Mouse (Mus musculus) limb, embryonic 12.5 days (tissue): ENCODE measurements around the gene Nppb. TPM values are rescaled to one million over a fixed set of nuclear protein-coding genes. Genes with fewer than 3 reads are reported as not detected.

ENCODE experiments used
- ATAC-seq: fragments of 200-750 bp; cut with Nextera tagmentation; 2 replicates; pipeline ENCODE4 v1.8.0; 2017; ENCODE audit warnings: low read depth, moderate TSS enrichment; ENCODE audit not compliant: insufficient number of reproducible peaks, insufficient read depth, low FRiP score, low TSS enrichment
- H3K27ac ChIP-seq: fragments of 300-500 bp; sonication (generic); 2 replicates; pipeline ENCODE4 v1.5.1; 2016; ENCODE audit warnings: mild to moderate bottlenecking, moderate library complexity
- H3K27me3 ChIP-seq: fragments of 300-500 bp; sonication (generic); 2 replicates; pipeline ENCODE4 v1.6.1; 2016; ENCODE audit warnings: mild to moderate bottlenecking, moderate library complexity
- H3K36me3 ChIP-seq: fragments of 300-500 bp; sonication (generic); 2 replicates; pipeline ENCODE4 v1.6.1; 2016; ENCODE audit warnings: mild to moderate bottlenecking, moderate library complexity
- H3K4me1 ChIP-seq: fragments of 300-500 bp; sonication (generic); replicated peaks from 2 replicates; pipeline ENCODE4 v1.6.1; 2016
- H3K4me2 ChIP-seq: fragments of 300-500 bp; sonication (generic); 2 replicates; pipeline ENCODE4 v1.6.1; 2016; ENCODE audit warnings: mild to moderate bottlenecking, moderate library complexity
- H3K4me3 ChIP-seq: fragments of 300-500 bp; sonication (generic); replicated peaks from 2 replicates; pipeline ENCODE4 v1.5.1; 2016; ENCODE audit warnings: mild to moderate bottlenecking
- H3K9ac ChIP-seq: fragments of 300-500 bp; sonication (generic); replicated peaks from 2 replicates; pipeline ENCODE4 v1.6.1; 2016; ENCODE audit warnings: mild to moderate bottlenecking, moderate library complexity
- H3K9me3 ChIP-seq: fragments of 300-500 bp; sonication (generic); 2 replicates; pipeline ENCODE4 v1.6.1; 2016; ENCODE audit warnings: mild to moderate bottlenecking, moderate library complexity
- WGBS: fragments of 180-500 bp; shearing (Covaris S2); methylation state at CpG from one replicate; pipeline ENCODE4 v1.1.7; 2016; 5-methylcytosine and 5-hydroxymethylcytosine counted together
- polyA plus RNA-seq: library from polyadenylated mRNA; unstranded; fragments of >200 nt; fragmentation: Nextera tagmentation; extraction: Ambion mirVana; gene quantifications from 2 replicates; pipeline ENCODE4 v1.2.1, GENCODE M21; 2016

Gene Nppb
- polyA plus RNA-seq, 1 experiment from 2014 or later, result not detected

DNA sequence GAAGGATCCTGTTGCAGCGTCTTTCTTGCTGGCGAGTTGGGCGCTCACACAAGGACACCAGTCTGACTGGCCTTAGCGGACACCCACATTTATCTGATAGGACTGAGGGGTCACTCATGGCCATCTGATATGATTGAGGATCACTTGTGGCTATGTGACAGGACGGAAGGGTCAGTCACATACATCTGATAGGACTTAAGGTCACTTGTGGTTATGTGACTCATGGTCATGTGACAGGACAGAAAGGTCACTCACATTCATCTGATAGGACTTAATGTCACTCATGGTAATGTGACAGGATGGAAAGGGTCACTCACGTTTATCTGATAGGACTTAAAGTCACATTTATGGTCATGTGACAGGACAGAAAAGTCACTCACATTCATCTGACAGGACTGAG is 7.2 kb upstream of the Nppb start:
- Histone ChIP-seq H3K4me2 (no peak overlapping the region), H3K9ac (no peak overlapping the region), H3K9me3 (0 out of 2 replicates have a peak, but pooled peaks cover 8% of the 10 kb centered on the region), H3K27ac (no peak overlapping the region), H3K27me3 (no peaks in the 10 kb centered on the region), H3K4me1 (no peaks in the 10 kb centered on the region), H3K36me3 (no peaks in the 10 kb centered on the region), H3K4me3 (no peak overlapping the region)
- 86% methylated on average over 6 of the region's 6 CpGs for WGBS
- ATAC-seq, result no peak

GRCm38 (mm10) chr4:147979441-147979860 is 6.1 kb upstream of the Nppb start:
- Histone ChIP-seq H3K36me3 (no peaks in the 10 kb centered on the region), H3K27ac (no peak overlapping the region), H3K9ac (no peak overlapping the region), H3K27me3 (no peaks in the 10 kb centered on the region), H3K4me2 (no peak overlapping the region), H3K4me3 (no peak overlapping the region), H3K9me3 (0 out of 2 replicates have a peak, but pooled peaks cover 8% of the 10 kb centered on the region), H3K4me1 (no peaks in the 10 kb centered on the region)
- WGBS, result 85% methylated on average over 7 of the region's 7 CpGs
- no peak for ATAC-seq

DNA sequence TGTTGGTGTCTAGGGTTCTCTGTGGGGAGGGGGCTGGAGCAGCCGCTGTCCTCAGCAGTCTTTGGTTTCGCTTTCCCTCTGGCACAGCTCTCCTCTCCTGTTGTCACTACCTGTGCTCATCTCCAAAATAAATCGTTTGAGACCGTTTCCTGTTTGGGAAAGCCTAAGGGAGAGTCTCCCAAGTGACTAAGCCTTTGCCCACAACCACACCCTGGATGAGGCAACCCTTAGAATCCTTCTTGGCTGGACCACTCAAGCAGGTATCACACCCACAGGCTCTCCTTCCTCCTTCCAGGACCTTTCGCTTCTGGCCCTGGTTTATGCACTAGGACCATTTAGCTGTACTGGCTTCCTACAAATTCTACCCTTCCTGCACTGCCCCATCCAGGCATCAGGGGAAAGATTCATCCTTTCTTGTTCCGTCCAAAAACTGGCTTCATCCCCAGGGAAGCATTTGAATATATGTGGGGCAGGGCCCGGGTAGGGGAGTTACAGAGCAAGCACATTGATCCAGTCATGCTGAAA is 8.0 kb downstream of the Nppb start:
- Histone ChIP-seq H3K9me3 (no peaks in the 10 kb centered on the region), H3K27ac (no peak overlapping the region), H3K27me3 (no peaks in the 10 kb centered on the region), H3K9ac (no peak overlapping the region), H3K4me2 (no peak overlapping the region), H3K4me1 (no peaks in the 10 kb centered on the region), H3K4me3 (no peak overlapping the region), H3K36me3 (no peaks in the 10 kb centered on the region)
- WGBS, result 67% methylated on average over 7 of the region's 7 CpGs
- no peak for ATAC-seq

DNA sequence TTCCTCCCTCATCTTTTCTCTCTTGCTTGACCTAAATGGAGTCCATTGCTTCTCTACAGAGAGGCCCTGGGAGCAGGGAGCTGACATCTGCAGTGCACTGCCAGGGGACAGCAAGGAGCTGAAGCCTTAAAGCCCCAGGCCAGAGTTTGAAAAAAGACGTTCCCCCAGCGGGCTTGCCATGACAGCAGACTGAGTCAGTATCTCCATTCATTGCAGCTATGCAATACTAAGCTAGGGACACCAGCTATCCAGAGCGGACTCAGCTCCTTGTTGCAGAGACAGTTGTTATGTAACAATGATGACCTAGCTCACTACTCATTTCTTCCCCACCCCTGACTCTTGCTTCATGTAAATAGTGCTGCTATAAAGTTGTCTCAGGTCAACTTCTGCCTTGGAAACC is 9.7 kb downstream of the Nppb start:
- Histone ChIP-seq H3K36me3 (no peaks in the 10 kb centered on the region), H3K27ac (no peak overlapping the region), H3K9ac (no peak overlapping the region), H3K4me1 (no peaks in the 10 kb centered on the region), H3K4me3 (no peak overlapping the region), H3K27me3 (no peaks in the 10 kb centered on the region), H3K9me3 (no peaks in the 10 kb centered on the region), H3K4me2 (no peak overlapping the region)
- WGBS, result 84% methylated on average over 3 of the region's 3 CpGs
- no peak for ATAC-seq

DNA sequence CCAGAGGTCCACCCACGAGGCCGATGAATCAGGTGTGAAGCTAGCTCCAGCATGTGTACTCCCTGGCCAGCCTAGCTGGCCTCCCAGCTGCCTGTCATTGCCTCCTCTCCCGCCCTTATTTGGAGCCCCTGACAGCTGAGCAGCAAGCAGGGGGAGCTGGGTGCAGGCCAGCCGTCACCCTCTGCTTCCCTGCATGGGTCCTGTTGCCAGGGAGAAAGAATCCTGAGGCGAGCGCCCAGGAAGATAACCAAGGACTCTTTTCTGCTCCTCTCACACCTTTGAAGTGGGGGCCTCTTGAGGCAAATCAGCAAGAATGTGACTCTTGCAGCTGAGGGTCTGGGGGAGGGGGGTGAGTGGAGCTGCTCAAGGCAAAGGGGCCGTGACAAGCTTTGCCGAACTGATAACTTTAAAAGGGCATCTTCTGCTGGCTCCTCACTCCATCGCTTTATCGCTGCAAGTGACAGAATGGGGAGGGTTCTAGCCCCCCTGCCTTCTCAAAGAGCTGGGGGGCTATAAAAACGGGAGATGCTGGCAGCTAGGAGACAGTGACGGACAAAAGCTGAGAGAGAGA is 14.7 kb downstream of the Nppb start, which contains the start of gene Nppa:
TSS of gene Nppa (plus strand) at position 521 of the 571 bp plus-strand sequence.
- Histone ChIP-seq H3K4me2 (no peak within 1 kb of the TSS), H3K9me3 (no peaks in the 10 kb centered on the region), H3K4me3 (no peak within 1 kb of the TSS), H3K36me3 (peaks cover 18% of the 10 kb centered on the region), H3K4me1 (no peaks in the 10 kb centered on the region), H3K27me3 (no peaks in the 10 kb centered on the region), H3K27ac (no peak within 1 kb of the TSS), H3K9ac (no peak within 1 kb of the TSS)
- WGBS, result 27% methylated on average over 12 of the region's 12 CpGs
- ATAC-seq, result no peak

- H3K4me3 ChIP-seq, result no peak overlapping the region
- no peaks in the 10 kb centered on the region for H3K4me1 ChIP-seq
- H3K27me3 ChIP-seq, result no peaks in the 10 kb centered on the region
- no peaks in the 10 kb centered on the region for H3K9me3 ChIP-seq
- H3K27ac ChIP-seq, result no peak overlapping the region
- no peak overlapping the region for H3K4me2 ChIP-seq
- 86% methylated on average over 17 of the region's 17 CpGs for WGBS
- no peak overlapping the region for H3K9ac ChIP-seq
- peaks cover 27% of the 10 kb centered on the region for H3K36me3 ChIP-seq
- ATAC-seq, result no peak
Measured at GRCm38 (mm10) chr4:148001013-148001789, 15.6 kb downstream of the Nppb start.

- no peak overlapping the region for H3K27ac ChIP-seq
- H3K27me3 ChIP-seq, result no peaks in the 10 kb centered on the region
- no peaks in the 10 kb centered on the region for H3K9me3 ChIP-seq
- peaks cover 34% of the 10 kb centered on the region for H3K36me3 ChIP-seq
- ATAC-seq, result no peak
- no peak overlapping the region for H3K9ac ChIP-seq
- H3K4me3 ChIP-seq, result no peak overlapping the region
- no peaks in the 10 kb centered on the region for H3K4me1 ChIP-seq
- 50% methylated on average over 8 of the region's 8 CpGs for WGBS
- H3K4me2 ChIP-seq, result no peak overlapping the region
Measured at GRCm38 (mm10) chr4:148001866-148002265, 16.3 kb downstream of the Nppb start.

GRCm38 (mm10) chr4:148004361-148004760 is 18.8 kb downstream of the Nppb start:
- H3K9me3 ChIP-seq, result no peaks in the 10 kb centered on the region
- WGBS, result 51% methylated on average over 7 of the region's 7 CpGs
- no peak overlapping the region for H3K4me3 ChIP-seq
- H3K27me3 ChIP-seq, result no peaks in the 10 kb centered on the region
- no peak for ATAC-seq
- no peak overlapping the region for H3K9ac ChIP-seq
- H3K4me1 ChIP-seq, result no peaks in the 10 kb centered on the region
- H3K4me2 ChIP-seq, result no peak overlapping the region
- H3K27ac ChIP-seq, result no peak overlapping the region
- H3K36me3 ChIP-seq, result peaks cover 59% of the 10 kb centered on the region

- Histone ChIP-seq H3K36me3 (peaks cover 99% of the 10 kb centered on the region), H3K9me3 (no peaks in the 10 kb centered on the region), H3K4me2 (no peak overlapping the region), H3K27ac (no peak overlapping the region), H3K4me3 (no peak overlapping the region), H3K27me3 (no peaks in the 10 kb centered on the region), H3K9ac (no peak overlapping the region), H3K4me1 (no peaks in the 10 kb centered on the region)
- no peak for ATAC-seq
- WGBS, result 81% methylated on average over 4 of the region's 4 CpGs
Measured at GRCm38 (mm10) chr4:148008412-148008811, 22.8 kb downstream of the Nppb start.

- Histone ChIP-seq H3K4me2 (no peak overlapping the region), H3K36me3 (peaks cover 100% of the 10 kb centered on the region), H3K9ac (no peak overlapping the region), H3K27ac (no peak overlapping the region), H3K4me1 (no peaks in the 10 kb centered on the region), H3K9me3 (no peaks in the 10 kb centered on the region), H3K27me3 (no peaks in the 10 kb centered on the region), H3K4me3 (no peak overlapping the region)
- ATAC-seq, result no peak
- 90% methylated on average over 2 of the region's 2 CpGs for WGBS
Measured at GRCm38 (mm10) chr4:148009641-148010040, 24.1 kb downstream of the Nppb start.

DNA sequence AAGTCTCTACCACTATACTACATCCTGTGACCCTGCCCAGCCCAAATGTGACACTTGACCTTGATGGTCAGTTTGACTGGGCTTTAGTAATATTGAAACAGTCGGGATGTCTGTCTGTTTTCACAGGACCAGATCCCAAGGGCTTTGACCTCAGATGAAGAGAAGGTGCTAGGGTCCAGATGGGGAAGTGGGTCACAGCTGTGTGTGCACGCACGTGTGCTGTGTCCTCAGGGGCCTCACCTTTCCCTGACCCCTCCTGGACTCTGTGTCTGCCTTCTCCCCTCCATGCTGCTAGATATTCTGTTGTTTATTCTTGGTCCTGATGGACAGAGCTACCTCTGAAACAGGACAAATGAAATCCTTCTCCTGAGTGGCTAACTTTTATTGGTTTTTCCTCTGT is 25.7 kb downstream of the Nppb start:
- Histone ChIP-seq H3K4me1 (no peaks in the 10 kb centered on the region), H3K27me3 (no peaks in the 10 kb centered on the region), H3K9me3 (no peaks in the 10 kb centered on the region), H3K4me3 (no peak overlapping the region), H3K27ac (no peak overlapping the region), H3K4me2 (no peak overlapping the region), H3K9ac (no peak overlapping the region), H3K36me3 (peaks cover 100% of the 10 kb centered on the region)
- 74% methylated on average over 3 of the region's 3 CpGs for WGBS
- no peak for ATAC-seq
